ENCODE assay signal across 19 mouse cellular contexts in genomic region chr5:9034535-9034934, GRCm38 (mm10). TPM values are rescaled to one million over a fixed set of nuclear protein-coding genes. Genes with fewer than 3 reads are reported as not detected.
DNase-seq lines count a peak whose midpoint lies in the region; ATAC-seq and TF ChIP-seq lines count a peak whose summit lies in the region.
"Had no signal": no experiment of that assay in that cellular context is flagged by ENCODE, and none has a peak within 500 bp of the region (broad histone marks: within the 10 kb centered on the region; RNA-seq: fewer than 3 reads in every experiment).

No protein-coding gene starts in this region.

- peak; percentile 91 for ATAC-seq in intestine, postnatal 0 days
- ATAC-seq in liver, embryonic 16.5 days (ENCODE audit: low read depth) = peak; percentile 84
- no peak for ATAC-seq in hindbrain, embryonic 12.5 days (ENCODE audit: low FRiP score)

- no peaks in the 10 kb centered on the region for H3K27me3 ChIP-seq in CH12.LX (replicated peaks)
- H3K27me3 ChIP-seq in intestine, postnatal 0 days (replicated peaks; ENCODE audit: control insufficient read depth, insufficient read depth, low read length) = no peaks in the 10 kb centered on the region
- H3K27me3 ChIP-seq in liver, embryonic 16.5 days (ENCODE audit: control insufficient read depth, insufficient read depth, low read depth, low read length) = no peaks in the 10 kb centered on the region
- no peaks in the 10 kb centered on the region for H3K27me3 ChIP-seq in hindbrain, embryonic 12.5 days
- H3K27me3 ChIP-seq: embryonic facial prominence, embryonic 13.5 days; hindbrain, embryonic 13.5 days; neural tube, embryonic 12.5 days; stomach, embryonic 15.5 days had no signal

- TF ChIP-seq POLR2A in CH12.LX (IDR thresholded peaks at IDR 0.05; ENCODE audit: low read depth, low read length) = no peak

- H3K79me2 ChIP-seq in CH12.LX (replicated peaks; ENCODE audit: control insufficient read depth, extremely low read depth, insufficient read depth, poor library complexity, severe bottlenecking) = no peaks in the 10 kb centered on the region

- H3K4me1 ChIP-seq in CH12.LX (ENCODE audit: control insufficient read depth in 1 of 2, insufficient read depth in 2 of 2) = peaks cover 22 to 53% of the 10 kb centered on the region in 2 experiments
- H3K4me1 ChIP-seq in intestine, postnatal 0 days (replicated peaks; ENCODE audit: control insufficient read depth, insufficient read depth, low read length) = peaks cover 5% of the 10 kb centered on the region; the same call in 1 of the 2 replicates
- no peaks in the 10 kb centered on the region; the same call in 1 of the 2 replicates for H3K4me1 ChIP-seq in liver, embryonic 16.5 days (ENCODE audit: control insufficient read depth, low read depth, low read length)
- no peaks in the 10 kb centered on the region for H3K4me1 ChIP-seq in hindbrain, embryonic 12.5 days
- H3K4me1 ChIP-seq: embryonic facial prominence, embryonic 13.5 days; hindbrain, embryonic 13.5 days; neural tube, embryonic 12.5 days; stomach, embryonic 15.5 days had no signal

- no peak overlapping the region for H3K9ac ChIP-seq in CH12.LX (ENCODE audit: insufficient read depth, low read depth)
- no peak overlapping the region for H3K9ac ChIP-seq in intestine, postnatal 0 days (ENCODE audit: low read depth, low read length)
- no peak overlapping the region for H3K9ac ChIP-seq in liver, embryonic 16.5 days (ENCODE audit: low read depth, low read length)
- no peak overlapping the region for H3K9ac ChIP-seq in hindbrain, embryonic 12.5 days
- H3K9ac ChIP-seq: embryonic facial prominence, embryonic 13.5 days; hindbrain, embryonic 13.5 days; neural tube, embryonic 12.5 days; stomach, embryonic 15.5 days had no signal

- H3K9me3 ChIP-seq in CH12.LX (replicated peaks; ENCODE audit: low read length) = no peaks in the 10 kb centered on the region
- no peaks in the 10 kb centered on the region for H3K9me3 ChIP-seq in intestine, postnatal 0 days (ENCODE audit: control insufficient read depth)
- no peaks in the 10 kb centered on the region for H3K9me3 ChIP-seq in liver, embryonic 16.5 days (replicated peaks; ENCODE audit: control insufficient read depth, low read length)
- H3K9me3 ChIP-seq in hindbrain, embryonic 12.5 days (replicated peaks) = no peaks in the 10 kb centered on the region
- H3K9me3 ChIP-seq: embryonic facial prominence, embryonic 13.5 days; hindbrain, embryonic 13.5 days; neural tube, embryonic 12.5 days; stomach, embryonic 15.5 days had no signal

- DNase-seq in CH12.LX (ENCODE audit: extremely low read depth) = peak; percentile 35
- peak; percentile 52 for DNase-seq in kidney, postnatal 14 days
- DNase-seq in testis, postnatal 10 days (ENCODE audit: low spot score) = no peak
- no peak for DNase-seq in urinary bladder, adult 2 months (ENCODE audit: low spot score)
- DNase-seq: adrenal gland, postnatal 25 days; B cell, adult 2 months; cerebellum, adult 9-10 months; gastrocnemius, postnatal 10 days; layer of hippocampus, postnatal 36 days; lung, adult 18-20 months; lung, postnatal 36 days; thymus, postnatal 14 days had no signal

- H3K27ac ChIP-seq in CH12.LX (ENCODE audit: insufficient read depth, low read depth) = 0 out of 2 replicates have a peak overlapping the region, but pooled peaks have one; percentile 1
- H3K27ac ChIP-seq in intestine, postnatal 0 days (ENCODE audit: low read depth, low read length) = peak overlapping the region; percentile 78
- H3K27ac ChIP-seq in liver, embryonic 16.5 days (ENCODE audit: low read length) = peak overlapping the region; percentile 80
- H3K27ac ChIP-seq in hindbrain, embryonic 12.5 days = no peak overlapping the region
- H3K27ac ChIP-seq: embryonic facial prominence, embryonic 13.5 days; hindbrain, embryonic 13.5 days; neural tube, embryonic 12.5 days; stomach, embryonic 15.5 days had no signal

- no peaks in the 10 kb centered on the region for H3K36me3 ChIP-seq in CH12.LX (replicated peaks in 1 of 2; ENCODE audit: control insufficient read depth in 1 of 2, insufficient read depth in 1 of 2, low read length in 1 of 2)
- H3K36me3 ChIP-seq in intestine, postnatal 0 days (ENCODE audit: control insufficient read depth, insufficient read depth) = no peaks in the 10 kb centered on the region
- no peaks in the 10 kb centered on the region for H3K36me3 ChIP-seq in liver, embryonic 16.5 days (ENCODE audit: control insufficient read depth, insufficient read depth)
- no peaks in the 10 kb centered on the region for H3K36me3 ChIP-seq in hindbrain, embryonic 12.5 days
- H3K36me3 ChIP-seq: embryonic facial prominence, embryonic 13.5 days; hindbrain, embryonic 13.5 days; neural tube, embryonic 12.5 days; stomach, embryonic 15.5 days had no signal

- no peak for TF ChIP-seq RAD21 in CH12.LX (IDR thresholded peaks at IDR 0.05; ENCODE audit: low read depth, low read length)

- no peak; the same call in 1 of the 2 replicates for TF ChIP-seq EP300 in CH12.LX (IDR thresholded peaks at IDR 0.05; ENCODE audit: low read length)

- H3K4me3 ChIP-seq in CH12.LX (replicated peaks in 1 of 3; ENCODE audit: low read depth in 2 of 3, low read length in 2 of 3, poor library complexity in 1 of 3) = no peak overlapping the region
- H3K4me3 ChIP-seq in intestine, postnatal 0 days (ENCODE audit: low read depth, low read length) = no peak overlapping the region
- H3K4me3 ChIP-seq in liver, embryonic 16.5 days (ENCODE audit: low read depth, low read length) = no peak overlapping the region
- H3K4me3 ChIP-seq in hindbrain, embryonic 12.5 days = no peak overlapping the region
- H3K4me3 ChIP-seq: embryonic facial prominence, embryonic 13.5 days; hindbrain, embryonic 13.5 days; neural tube, embryonic 12.5 days; stomach, embryonic 15.5 days had no signal

- dilution Hi-C loops in CH12.LX (cut with MboI; ENCODE audit: extremely low pct_ligation_motif_present, extremely low pct_unique_long_range_greater_than_20kb, low sequenced_read_pairs) = no loop called here

- WGBS in intestine, postnatal 0 days = 46% methylated on average over 9 of the region's 9 CpGs
- WGBS in liver, embryonic 16.5 days (ENCODE audit: insufficient replicate concordance) = 62% methylated on average over 9 of the region's 9 CpGs
- WGBS in hindbrain, embryonic 12.5 days = 97% methylated on average over 9 of the region's 9 CpGs

- H3K4me2 ChIP-seq in CH12.LX (ENCODE audit: insufficient read depth, low read depth, poor library complexity, severe bottlenecking) = peak overlapping the region; percentile 24
- no peak overlapping the region; the same call in 1 of the 2 replicates for H3K4me2 ChIP-seq in intestine, postnatal 0 days (replicated peaks; ENCODE audit: low read depth)
- H3K4me2 ChIP-seq in liver, embryonic 16.5 days (ENCODE audit: low read depth, low read length) = no peak overlapping the region
- no peak overlapping the region for H3K4me2 ChIP-seq in hindbrain, embryonic 12.5 days (replicated peaks)
- H3K4me2 ChIP-seq: embryonic facial prominence, embryonic 13.5 days; hindbrain, embryonic 13.5 days; neural tube, embryonic 12.5 days; stomach, embryonic 15.5 days had no signal

- in situ Hi-C loops in CH12.LX (cut with MboI; ENCODE audit: low pct_ligation_motif_present, low pct_unique_long_range_greater_than_20kb, low sequenced_read_pairs) = no loop called here

- no peak for TF ChIP-seq CTCF in CH12.LX (conservative IDR thresholded peaks at IDR 0.05 in 1 of 2, IDR thresholded peaks at IDR 0.05 in 1 of 2; ENCODE audit: low read depth in 2 of 2, low read length in 2 of 2)
- no peak for TF ChIP-seq CTCF in intestine, postnatal 0 days (IDR thresholded peaks at IDR 0.05; ENCODE audit: low read depth)

TF ChIP-seq in CH12.LX, 34 proteins besides CTCF, POLR2A, EP300 and RAD21:
- TF ChIP-seq IRF4 (IDR thresholded peaks at IDR 0.05; ENCODE audit: low read depth, low read length) (no peak), BHLHE40 (IDR thresholded peaks at IDR 0.05; ENCODE audit: low read depth, low read length) (peak; percentile 62), ELF1 (IDR thresholded peaks at IDR 0.05; ENCODE audit: low read depth, low read length) (0 out of 2 replicates have a peak, but pooled peaks have one; percentile 27), ETS1 (conservative IDR thresholded peaks at IDR 0.05; ENCODE audit: low read depth, low read length) (peak; percentile 44; the same call in 1 of the 2 replicates), GABPA (IDR thresholded peaks at IDR 0.05; ENCODE audit: insufficient replicate concordance, low read depth, low read length) (no peak)

RNA-seq across cellular contexts. Expression of gene Crot, which starts 37.4 kb away (rescaled TPM):
- total RNA-seq in CH12.LX (2012; rRNA removed) (12.4 and 13.4 TPM in 2 replicates), CH12.LX (2014; rRNA removed) (18.2 and 22.4 TPM in 2 replicates)
- 12.0 and 13.5 TPM in 2 replicates for polyA plus RNA-seq in CH12.LX (2012; ENCODE audit: insufficient read length, low read depth)
- polyA plus RNA-seq in intestine, postnatal 0 days (2015; fragmentation: Nextera tagmentation; extraction: Ambion mirVana) = 133 and 135 TPM in 2 replicates
- polyA plus RNA-seq in liver, embryonic 16.5 days (2015; fragmentation: Nextera tagmentation; extraction: Ambion mirVana) = 68.8 and 68.9 TPM in 2 replicates
- 31.4 and 34.2 TPM in 2 replicates for polyA plus RNA-seq in hindbrain, embryonic 12.5 days (2016; fragmentation: Nextera tagmentation; extraction: Ambion mirVana)
- polyA plus RNA-seq in urinary bladder, adult 2 months (2012; rRNA removed) = 39.8 and 44.8 TPM in 2 replicates

Comparison
In these comparisons a context has a peak if more than half of its experiments do, and no peak if none do; other contexts are left out.
1. DNase-seq: peak in CH12.LX (single experiment) and kidney, postnatal 14 days (single experiment); none in testis, postnatal 10 days (single experiment) and urinary bladder, adult 2 months (single experiment).